Mouse (Mus musculus): Measurements from ENCODE around the gene Adamts17.

GRCm38 (mm10) chr7:66969199-66969598 is 129.7 kb downstream of the Adamts17 start:
- TF ChIP-seq POLR2A (IDR thresholded peaks at IDR 0.05; ENCODE audit: control insufficient read depth, low read depth, low read length) = no peak
- TF ChIP-seq CTCF (IDR thresholded peaks at IDR 0.05; ENCODE audit: control insufficient read depth, insufficient read depth, insufficient replicate concordance, low read depth, low read length) = no peak
